Mouse (Mus musculus): Measurements from ENCODE around the gene Adig. TPM values are rescaled to one million over a fixed set of nuclear protein-coding genes. Genes with fewer than 3 reads are reported as not detected.

The Adig gene
- polyA plus RNA-seq, 1 experiment from 2014 or later, result not detected

DNA sequence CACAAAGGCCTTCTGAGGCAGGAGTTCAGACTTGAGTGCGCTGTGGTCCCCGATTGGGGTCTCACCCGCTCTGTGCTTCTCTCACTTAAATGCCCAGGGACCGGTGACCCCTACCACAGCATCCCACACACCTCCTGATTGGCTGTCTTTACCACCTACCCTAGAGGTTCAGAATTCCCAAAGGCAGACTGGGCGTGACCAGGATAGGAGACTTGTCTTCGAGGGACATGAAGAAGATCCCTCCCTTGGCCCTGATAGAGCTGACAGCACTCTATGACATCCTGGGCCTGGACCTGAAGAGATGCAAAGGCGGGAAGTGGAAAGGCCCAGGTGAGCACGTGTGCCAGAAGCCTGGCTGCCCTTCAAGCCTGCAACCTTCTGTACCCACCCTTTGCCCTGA, 32.1 kb downstream of the Adig start:
- no peak for ATAC-seq (replicated peaks; ENCODE audit: low FRiP score, low read depth)
- TF ChIP-seq CTCF (IDR thresholded peaks at IDR 0.05; ENCODE audit: low read depth), result no peak
- Histone ChIP-seq H3K36me3 (ENCODE audit: insufficient read depth, low read length) (no peaks in the 10 kb centered on the region), H3K4me1 (replicated peaks; ENCODE audit: insufficient read depth, low read length) (no peaks in the 10 kb centered on the region), H3K9me3 (replicated peaks; ENCODE audit: low read length) (no peaks in the 10 kb centered on the region), H3K27me3 (ENCODE audit: insufficient read depth, low read length) (no peaks in the 10 kb centered on the region), H3K4me2 (ENCODE audit: low read length) (no peak overlapping the region), H3K9ac (ENCODE audit: low read depth, low read length) (no peak overlapping the region), H3K27ac (no peak overlapping the region), H3K4me3 (replicated peaks; ENCODE audit: low read depth, low read length) (no peak overlapping the region)
- 73% methylated on average over 8 of the region's 8 CpGs for WGBS
- DNase-seq (ENCODE audit: low spot score), result no peak

DNA sequence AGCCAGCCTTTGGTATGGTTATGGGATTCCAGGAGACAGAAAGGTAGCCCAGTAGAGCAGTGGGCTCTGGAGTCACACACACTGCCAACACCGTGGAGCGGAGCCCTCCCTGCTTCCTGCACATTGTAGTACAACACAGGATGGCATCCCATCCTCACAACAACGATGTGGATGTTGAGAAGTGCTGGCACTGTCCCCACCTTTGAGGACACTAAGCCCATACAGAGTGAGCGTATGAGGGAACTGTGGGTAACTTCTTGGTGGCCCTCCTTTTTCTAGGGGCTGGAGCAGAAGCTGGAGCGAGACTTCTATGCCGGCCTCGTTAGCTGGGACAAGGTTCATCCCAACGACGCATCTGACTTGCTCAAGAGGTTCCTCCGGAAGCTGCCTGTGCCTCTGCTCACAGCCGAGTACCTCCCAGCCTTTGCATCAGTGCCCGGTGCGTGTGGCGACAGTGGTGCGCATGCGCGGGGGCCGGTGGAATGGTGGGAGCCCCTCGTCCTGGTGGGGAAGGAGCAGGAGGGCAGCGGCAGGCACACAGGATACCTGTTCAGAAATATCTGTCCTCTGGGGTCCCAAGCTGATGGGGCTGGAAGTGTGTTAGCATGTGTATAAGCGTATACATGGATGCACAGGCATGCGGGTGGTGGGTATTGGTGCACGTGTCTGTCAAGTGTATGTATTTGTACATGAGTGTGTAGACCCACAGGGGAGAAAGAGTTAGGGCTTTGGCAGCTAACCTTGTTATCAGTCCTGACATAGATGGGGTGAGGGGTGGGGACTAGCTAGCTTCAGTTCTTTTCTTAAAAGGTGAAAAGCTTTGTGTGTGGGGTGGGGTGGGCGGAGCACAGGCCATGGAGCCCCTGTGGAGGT, 37.3 kb downstream of the Adig start:
- Histone ChIP-seq H3K4me2 (ENCODE audit: low read length) (peak overlapping the region; percentile 31), H3K9ac (ENCODE audit: low read depth, low read length) (no peak overlapping the region), H3K27ac (no peak overlapping the region), H3K27me3 (ENCODE audit: insufficient read depth, low read length) (no peaks in the 10 kb centered on the region), H3K4me1 (replicated peaks; ENCODE audit: insufficient read depth, low read length) (no peaks in the 10 kb centered on the region), H3K9me3 (replicated peaks; ENCODE audit: low read length) (no peaks in the 10 kb centered on the region), H3K36me3 (ENCODE audit: insufficient read depth, low read length) (no peaks in the 10 kb centered on the region), H3K4me3 (replicated peaks; ENCODE audit: low read depth, low read length) (no peak overlapping the region)
- ATAC-seq (replicated peaks; ENCODE audit: low FRiP score, low read depth) (no peak), DNase-seq (ENCODE audit: low spot score) (no peak)
- WGBS, result 49% methylated on average over 24 of the region's 24 CpGs
- no peak for TF ChIP-seq CTCF (IDR thresholded peaks at IDR 0.05; ENCODE audit: low read depth)

DNA sequence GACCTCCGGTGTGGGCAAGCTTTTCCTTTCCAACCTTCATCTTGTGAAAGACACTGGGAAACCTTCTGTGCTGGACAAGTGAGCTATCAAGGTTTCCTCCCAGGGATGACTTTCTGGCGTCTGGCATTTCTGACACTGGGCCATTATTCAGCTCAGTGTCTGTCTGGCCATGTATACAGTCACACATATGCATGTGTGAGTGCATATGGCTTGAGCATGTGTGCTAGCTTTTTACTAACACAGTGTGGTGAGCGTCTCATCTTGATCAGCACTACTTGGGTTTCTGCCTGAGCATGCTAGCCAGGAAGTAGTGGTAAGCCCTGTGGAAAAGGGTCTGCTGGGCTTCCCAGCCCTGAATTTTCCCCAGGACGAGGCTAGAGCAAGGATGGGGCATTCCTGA, 38.9 kb downstream of the Adig start:
- H3K9ac ChIP-seq (ENCODE audit: low read depth, low read length), result no peak overlapping the region
- no peaks in the 10 kb centered on the region for H3K4me1 ChIP-seq (replicated peaks; ENCODE audit: insufficient read depth, low read length)
- H3K27me3 ChIP-seq (ENCODE audit: insufficient read depth, low read length), result no peaks in the 10 kb centered on the region
- H3K9me3 ChIP-seq (replicated peaks; ENCODE audit: low read length), result no peaks in the 10 kb centered on the region
- ATAC-seq (replicated peaks; ENCODE audit: low FRiP score, low read depth) (no peak), DNase-seq (ENCODE audit: low spot score) (no peak)
- H3K4me3 ChIP-seq (replicated peaks; ENCODE audit: low read depth, low read length), result no peak overlapping the region
- no peak for TF ChIP-seq CTCF (IDR thresholded peaks at IDR 0.05; ENCODE audit: low read depth)
- 50% methylated on average over 4 of the region's 4 CpGs for WGBS
- no peak overlapping the region for H3K4me2 ChIP-seq (ENCODE audit: low read length)
- H3K27ac ChIP-seq, result no peak overlapping the region
- H3K36me3 ChIP-seq (ENCODE audit: insufficient read depth, low read length), result no peaks in the 10 kb centered on the region

DNA sequence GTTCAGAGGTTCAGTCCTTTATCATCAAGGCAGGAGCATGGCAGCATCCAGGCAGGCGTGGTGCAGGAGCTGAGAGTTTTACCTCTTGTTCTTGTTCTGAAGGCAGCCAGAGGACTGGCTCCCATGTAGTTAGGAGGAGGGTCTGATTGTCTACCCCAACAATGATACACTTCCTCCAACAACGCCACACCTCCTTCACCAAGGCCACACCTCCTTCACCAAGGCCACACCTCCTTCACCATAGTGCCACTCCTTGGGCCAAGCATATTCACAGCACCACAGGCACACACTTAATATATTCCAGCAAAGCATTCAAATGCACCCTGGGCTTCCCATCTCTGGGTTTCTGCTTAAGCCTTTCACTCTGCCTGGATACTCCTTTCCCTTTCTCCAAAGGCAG, 42.9 kb downstream of the Adig start:
- H3K27me3 ChIP-seq (ENCODE audit: insufficient read depth, low read length), result no peaks in the 10 kb centered on the region
- no peak overlapping the region for H3K4me3 ChIP-seq (replicated peaks; ENCODE audit: low read depth, low read length)
- WGBS, result 78% methylated on average over 2 of the region's 2 CpGs
- ATAC-seq (replicated peaks; ENCODE audit: low FRiP score, low read depth) (no peak), DNase-seq (ENCODE audit: low spot score) (no peak)
- H3K4me1 ChIP-seq (replicated peaks; ENCODE audit: insufficient read depth, low read length), result no peaks in the 10 kb centered on the region
- no peak for TF ChIP-seq CTCF (IDR thresholded peaks at IDR 0.05; ENCODE audit: low read depth)
- no peak overlapping the region for H3K27ac ChIP-seq
- no peak overlapping the region for H3K4me2 ChIP-seq (ENCODE audit: low read length)
- H3K9ac ChIP-seq (ENCODE audit: low read depth, low read length), result no peak overlapping the region
- no peaks in the 10 kb centered on the region for H3K36me3 ChIP-seq (ENCODE audit: insufficient read depth, low read length)
- H3K9me3 ChIP-seq (replicated peaks; ENCODE audit: low read length), result no peaks in the 10 kb centered on the region

DNA sequence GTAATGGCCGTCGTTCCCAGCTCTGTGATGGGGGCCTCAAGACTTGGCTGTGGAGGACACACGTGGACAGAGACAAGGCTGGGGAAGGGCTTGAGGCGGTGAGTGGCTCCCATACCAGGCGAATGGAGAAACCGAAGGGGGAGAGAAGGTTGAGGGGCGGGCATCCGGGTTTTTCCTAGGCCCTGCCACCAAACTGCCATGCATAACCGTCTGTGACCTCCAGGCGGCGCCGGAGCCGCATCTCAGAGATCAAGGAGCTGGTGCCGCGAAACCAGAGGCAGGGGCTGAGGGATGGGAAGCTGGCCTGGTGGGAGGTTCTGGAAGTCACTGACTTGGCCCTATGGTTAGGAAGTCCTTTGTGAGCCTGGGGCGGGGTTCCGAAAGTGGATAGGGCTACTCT, 44.3 kb downstream of the Adig start:
- Histone ChIP-seq H3K27ac (no peak overlapping the region), H3K27me3 (ENCODE audit: insufficient read depth, low read length) (no peaks in the 10 kb centered on the region), H3K9ac (ENCODE audit: low read depth, low read length) (peak overlapping the region; percentile 36), H3K4me1 (replicated peaks; ENCODE audit: insufficient read depth, low read length) (no peaks in the 10 kb centered on the region), H3K4me3 (replicated peaks; ENCODE audit: low read depth, low read length) (no peak overlapping the region), H3K36me3 (ENCODE audit: insufficient read depth, low read length) (no peaks in the 10 kb centered on the region), H3K4me2 (ENCODE audit: low read length) (peak overlapping the region; percentile 16; the same call in 1 of the 2 replicates), H3K9me3 (replicated peaks; ENCODE audit: low read length) (no peaks in the 10 kb centered on the region)
- ATAC-seq (replicated peaks; ENCODE audit: low FRiP score, low read depth) (peak; percentile 58), DNase-seq (ENCODE audit: low spot score) (peak; percentile 89)
- TF ChIP-seq CTCF (IDR thresholded peaks at IDR 0.05; ENCODE audit: low read depth), result peak; percentile 91
- WGBS, result 4% methylated on average over 17 of the region's 17 CpGs

DNA sequence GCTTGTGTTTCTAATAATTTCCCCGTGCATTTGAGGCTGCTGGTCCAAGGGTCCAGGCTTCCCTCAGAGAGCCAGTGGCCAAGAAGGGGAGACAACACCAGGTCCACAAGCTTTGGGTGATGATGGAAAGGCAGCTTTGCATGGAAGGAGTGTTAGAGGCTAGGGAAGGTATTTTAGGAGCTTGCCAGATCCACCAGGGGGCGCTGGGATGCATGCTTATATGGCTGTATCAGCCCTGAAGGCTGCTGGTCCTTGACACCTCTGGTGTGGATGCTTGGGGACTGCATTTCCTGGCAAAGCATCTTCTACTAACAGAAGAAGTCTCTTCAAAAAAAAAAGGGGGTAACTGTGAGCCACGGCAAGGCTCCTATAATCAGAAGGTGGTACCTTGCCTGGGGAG, 47.7 kb downstream of the Adig start:
- peak; percentile 87 for TF ChIP-seq CTCF (IDR thresholded peaks at IDR 0.05; ENCODE audit: low read depth)
- Histone ChIP-seq H3K9me3 (replicated peaks; ENCODE audit: low read length) (no peaks in the 10 kb centered on the region), H3K36me3 (ENCODE audit: insufficient read depth, low read length) (no peaks in the 10 kb centered on the region), H3K27me3 (ENCODE audit: insufficient read depth, low read length) (no peaks in the 10 kb centered on the region; the same call in 1 of the 2 replicates), H3K27ac (no peak overlapping the region), H3K9ac (ENCODE audit: low read depth, low read length) (no peak overlapping the region), H3K4me1 (replicated peaks; ENCODE audit: insufficient read depth, low read length) (no peaks in the 10 kb centered on the region), H3K4me2 (ENCODE audit: low read length) (no peak overlapping the region), H3K4me3 (replicated peaks; ENCODE audit: low read depth, low read length) (no peak overlapping the region)
- ATAC-seq (replicated peaks; ENCODE audit: low FRiP score, low read depth) (0 out of 2 replicates have a peak, but pooled peaks have one; percentile 68), DNase-seq (ENCODE audit: low spot score) (peak; percentile 87)
- WGBS, result 5% methylated on average over 3 of the region's 3 CpGs

Measured in kidney, postnatal 0 days (tissue).